Mouse (Mus musculus) limb, embryonic 11.5 days (tissue): ENCODE results near the gene Ppp5c. TPM values are rescaled to one million over a fixed set of nuclear protein-coding genes. Genes with fewer than 3 reads are reported as not detected.
A peak's percentile ranks its signal among the peaks of the same experiment; 100 is the strongest.

Source experiments
- ATAC-seq: fragments of 200-750 bp; cut with Nextera tagmentation; 2 replicates; pipeline ENCODE4 v1.8.0; 2017; ENCODE audit warnings: low read depth; ENCODE audit not compliant: insufficient number of reproducible peaks, low FRiP score, low TSS enrichment
- DNase-seq: peaks from one replicate; pipeline ENCODE4 v3.0.0-alpha.2; 2015; ENCODE audit warnings: low spot score
- H3K27ac ChIP-seq: fragments of 300-500 bp; sonication (generic); replicated peaks from 2 replicates; pipeline ENCODE4 v1.5.1; 2014; ENCODE audit warnings: low read depth, mild to moderate bottlenecking, low read length
- H3K27me3 ChIP-seq: fragments of 300-500 bp; sonication (generic); 2 replicates; pipeline ENCODE4 v1.6.1; 2014; ENCODE audit warnings: mild to moderate bottlenecking, low read length, mixed read lengths; ENCODE audit not compliant: control insufficient read depth, insufficient read depth
- H3K36me3 ChIP-seq: fragments of 300-500 bp; sonication (generic); 2 replicates; pipeline ENCODE4 v1.6.1; 2014; ENCODE audit warnings: mild to moderate bottlenecking, low read length, moderate library complexity, mixed read lengths; ENCODE audit not compliant: control insufficient read depth, insufficient read depth
- H3K4me1 ChIP-seq: fragments of 300-500 bp; sonication (generic); 2 replicates; pipeline ENCODE4 v1.6.1; 2014; ENCODE audit warnings: low read length, mixed read lengths; ENCODE audit not compliant: control insufficient read depth, insufficient read depth
- H3K4me2 ChIP-seq: fragments of 300-500 bp; sonication (generic); 2 replicates; pipeline ENCODE4 v1.6.1; 2014; ENCODE audit warnings: low read depth, mild to moderate bottlenecking, moderate library complexity; ENCODE audit not compliant: severe bottlenecking
- H3K4me3 ChIP-seq: fragments of 300-500 bp; sonication (generic); 2 replicates; pipeline ENCODE4 v1.5.1; 2014; ENCODE audit warnings: low read depth, low read length
- H3K9ac ChIP-seq: fragments of 300-500 bp; sonication (generic); 2 replicates; pipeline ENCODE4 v1.6.1; 2014; ENCODE audit warnings: mild to moderate bottlenecking, low read length
- H3K9me3 ChIP-seq: fragments of 300-500 bp; sonication (generic); 2 replicates; pipeline ENCODE4 v1.6.1; 2016; ENCODE audit warnings: low read length; ENCODE audit not compliant: control insufficient read depth
- WGBS: fragments of 180-500 bp; shearing (Covaris S2); extraction: QIAGEN DNeasy Blood & Tissue Kit; methylation state at CpG from one replicate; pipeline ENCODE4 v1.1.7; 2014; 5-methylcytosine and 5-hydroxymethylcytosine counted together
- polyA plus RNA-seq: library from polyadenylated mRNA; unstranded; fragments of >200 nt; fragmentation: Nextera tagmentation; extraction: Ambion mirVana; gene quantifications from 2 replicates; pipeline ENCODE4 v1.2.1, GENCODE M21; 2014

Gene Ppp5c
- polyA plus RNA-seq, 1 experiment from 2014 or later: 140 TPM

DNA sequence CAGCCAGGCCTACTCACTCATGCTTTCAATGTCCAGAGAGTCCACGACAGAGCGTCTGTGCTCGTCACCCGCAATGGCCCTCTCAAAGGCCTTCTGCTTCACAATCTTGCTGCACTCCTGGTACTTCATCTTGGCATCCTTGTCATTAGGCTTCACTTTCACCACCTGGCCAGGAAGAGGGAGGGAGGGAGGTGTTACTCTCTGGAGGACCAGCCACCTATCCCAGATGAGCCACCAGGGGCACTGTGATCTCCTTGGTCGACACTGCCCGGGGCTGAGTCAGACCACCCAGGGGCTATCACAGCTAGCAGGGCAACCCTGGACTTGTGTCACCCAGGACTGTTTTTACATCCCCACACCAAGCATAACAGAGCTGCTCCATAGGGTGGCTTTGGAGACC, 12.3 kb downstream of the Ppp5c start:
- Histone ChIP-seq H3K9ac (no peak overlapping the region), H3K4me1 (no peaks in the 10 kb centered on the region), H3K36me3 (peaks cover 33% of the 10 kb centered on the region), H3K4me2 (no peak overlapping the region), H3K27ac (no peak overlapping the region), H3K9me3 (no peaks in the 10 kb centered on the region), H3K4me3 (no peak overlapping the region), H3K27me3 (no peaks in the 10 kb centered on the region)
- ATAC-seq (no peak), DNase-seq (no peak)
- WGBS: 87% methylated on average over 6 of the region's 6 CpGs

DNA sequence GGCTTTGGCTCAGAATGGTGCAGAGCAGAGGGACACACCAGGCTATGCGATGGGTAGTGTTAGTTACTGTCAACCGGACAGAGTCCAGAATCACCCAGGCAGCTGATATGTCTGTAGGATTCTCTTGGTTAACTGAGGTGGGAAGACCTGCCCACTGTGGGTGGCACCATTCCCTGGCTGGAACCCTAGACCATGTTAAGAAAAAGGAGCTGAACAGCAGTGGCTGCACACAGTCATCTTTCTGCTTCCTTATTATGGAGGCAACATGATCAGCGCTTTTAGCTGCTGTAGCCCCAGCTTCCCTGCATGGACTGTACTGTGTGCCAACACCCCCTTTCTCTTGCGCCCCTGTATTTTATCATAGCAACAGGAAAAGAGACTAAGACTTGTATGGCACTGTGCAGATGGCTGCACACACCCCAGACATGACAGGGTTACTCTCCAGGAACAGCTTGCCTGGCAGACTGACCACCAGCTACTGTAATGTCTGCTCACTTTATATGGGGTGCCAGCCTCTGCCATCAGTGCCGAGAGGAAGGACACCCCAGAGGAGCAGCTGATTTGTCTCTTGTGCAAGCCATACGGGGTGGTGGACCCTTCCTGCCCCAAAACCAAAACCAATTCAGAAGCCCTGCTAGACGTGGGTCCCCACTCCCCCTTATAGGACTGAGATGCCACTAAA, 15.7 kb downstream of the Ppp5c start:
- ATAC-seq (no peak), DNase-seq (no peak)
- Histone ChIP-seq H3K27me3 (no peaks in the 10 kb centered on the region), H3K4me1 (no peaks in the 10 kb centered on the region), H3K4me3 (no peak overlapping the region), H3K9me3 (no peaks in the 10 kb centered on the region), H3K36me3 (peaks cover 39% of the 10 kb centered on the region), H3K4me2 (no peak overlapping the region), H3K27ac (no peak overlapping the region), H3K9ac (peak overlapping the region; percentile 7; the same call in 1 of the 2 replicates)
- WGBS: 92% methylated on average over 7 of the region's 7 CpGs

DNA sequence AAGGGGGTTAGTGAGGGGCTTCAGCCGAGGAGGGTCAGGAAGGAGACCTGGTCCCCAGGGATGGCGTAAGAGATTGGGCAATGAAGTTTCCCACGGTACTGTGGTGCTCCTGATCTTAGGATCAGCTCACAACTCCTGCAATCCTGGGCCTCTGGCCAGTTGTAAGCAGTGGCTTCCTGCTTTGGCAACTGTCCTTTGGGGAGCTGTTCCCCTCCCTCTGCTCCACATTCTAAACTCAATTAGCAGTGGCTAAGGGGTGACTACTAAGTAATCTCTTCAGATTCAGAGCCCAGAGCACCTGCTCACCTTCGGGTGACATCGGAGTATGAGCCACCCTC, 17.7 kb downstream of the Ppp5c start:
- no peak overlapping the region for H3K4me2 ChIP-seq
- ATAC-seq (no peak), DNase-seq (no peak)
- no peak overlapping the region for H3K4me3 ChIP-seq
- H3K27me3 ChIP-seq: no peaks in the 10 kb centered on the region
- no peak overlapping the region for H3K9ac ChIP-seq
- no peaks in the 10 kb centered on the region for H3K9me3 ChIP-seq
- H3K36me3 ChIP-seq: peaks cover 51% of the 10 kb centered on the region
- H3K27ac ChIP-seq: no peak overlapping the region
- no peaks in the 10 kb centered on the region for H3K4me1 ChIP-seq
- 93% methylated on average over 5 of the region's 5 CpGs for WGBS

DNA sequence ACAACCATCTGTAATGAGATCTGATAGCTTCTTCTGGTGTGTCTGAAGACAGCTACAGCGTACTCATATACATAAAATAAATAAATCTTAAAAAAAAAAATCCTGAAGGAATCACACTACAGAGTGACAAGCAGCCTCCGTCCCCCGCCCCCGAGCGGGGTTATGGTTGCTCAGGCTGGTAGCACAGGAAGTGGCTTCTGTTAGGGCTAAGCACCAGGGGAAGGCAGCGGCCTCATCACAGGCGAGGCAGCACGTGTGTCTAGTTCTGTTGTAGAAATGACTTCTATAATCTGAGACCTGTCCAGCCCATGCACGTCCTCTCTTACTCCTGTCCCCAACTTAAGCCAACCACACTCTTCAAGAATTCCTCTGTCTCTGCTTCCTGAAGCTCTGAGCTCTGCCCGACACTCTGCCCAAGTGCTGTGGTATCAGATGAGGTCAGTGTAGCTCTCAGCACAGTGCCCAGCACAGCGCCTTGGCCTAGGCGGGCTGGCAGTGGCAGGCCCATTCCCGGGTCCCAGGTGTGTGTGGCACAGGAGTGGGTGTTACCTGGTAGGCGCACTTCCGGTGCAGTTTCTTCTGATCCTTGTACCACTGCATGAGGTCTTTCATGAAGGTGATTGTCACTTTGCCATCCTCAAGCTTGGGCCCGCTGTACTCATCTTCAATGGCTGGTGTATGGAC, 18.3 kb downstream of the Ppp5c start:
- 93% methylated on average over 16 of the region's 16 CpGs for WGBS
- Histone ChIP-seq H3K27ac (no peak overlapping the region), H3K4me3 (no peak overlapping the region), H3K27me3 (no peaks in the 10 kb centered on the region), H3K9ac (no peak overlapping the region), H3K4me1 (no peaks in the 10 kb centered on the region), H3K4me2 (no peak overlapping the region), H3K36me3 (peaks cover 55% of the 10 kb centered on the region), H3K9me3 (no peaks in the 10 kb centered on the region)
- no peak for DNase-seq
- ATAC-seq: no peak

DNA sequence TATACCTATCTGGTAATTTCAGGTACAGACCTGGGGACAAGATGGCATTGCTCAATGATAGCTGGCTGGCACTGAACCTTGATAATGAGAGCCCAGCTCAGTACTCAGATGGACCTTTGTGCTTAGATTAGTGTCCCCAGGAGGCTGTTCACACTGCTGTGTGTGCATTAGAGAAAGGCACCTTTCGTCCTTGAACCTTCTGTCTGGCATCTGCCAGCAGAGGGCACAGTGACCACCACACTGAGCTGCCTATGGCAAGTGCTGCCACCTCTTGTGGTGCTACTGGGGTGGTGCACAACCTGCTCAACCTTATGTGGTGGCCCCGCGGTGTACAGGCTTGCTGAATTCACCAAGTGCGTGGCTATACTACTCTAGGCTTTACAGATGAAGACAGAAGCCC, 20.4 kb downstream of the Ppp5c start:
- H3K36me3 ChIP-seq: peaks cover 41% of the 10 kb centered on the region
- no peaks in the 10 kb centered on the region for H3K27me3 ChIP-seq
- no peak overlapping the region for H3K27ac ChIP-seq
- no peak for ATAC-seq
- H3K4me2 ChIP-seq: no peak overlapping the region
- no peak overlapping the region for H3K9ac ChIP-seq
- 82% methylated on average over 4 of the region's 4 CpGs for WGBS
- H3K4me1 ChIP-seq: no peaks in the 10 kb centered on the region
- H3K9me3 ChIP-seq: no peaks in the 10 kb centered on the region
- no peak overlapping the region for H3K4me3 ChIP-seq
- no peak for DNase-seq

DNA sequence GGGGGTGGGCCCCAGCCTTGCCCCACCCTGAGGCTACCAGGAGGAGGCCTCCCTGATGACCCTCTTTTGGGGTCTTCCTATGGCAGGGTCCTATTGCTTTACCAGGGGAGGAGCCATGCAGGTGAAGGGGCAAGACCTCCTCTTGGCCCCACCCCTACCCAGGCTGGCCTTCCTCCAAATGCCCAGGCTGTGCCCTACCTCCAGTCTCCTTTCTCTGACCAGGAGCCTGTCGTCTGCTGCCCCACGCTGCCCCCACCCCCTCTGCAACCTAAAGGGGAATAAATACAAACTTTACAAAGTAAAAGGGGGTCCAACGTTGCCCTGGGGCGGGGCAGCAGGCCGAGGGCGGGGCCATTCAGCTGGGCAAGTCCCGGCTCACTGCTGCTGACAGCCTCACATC, 23.0 kb downstream of the Ppp5c start:
- H3K27ac ChIP-seq: no peak overlapping the region
- no peak overlapping the region for H3K4me3 ChIP-seq
- H3K4me1 ChIP-seq: no peaks in the 10 kb centered on the region
- no peaks in the 10 kb centered on the region for H3K27me3 ChIP-seq
- H3K9ac ChIP-seq: no peak overlapping the region
- no peak for ATAC-seq
- 84% methylated on average over 7 of the region's 7 CpGs for WGBS
- H3K4me2 ChIP-seq: no peak overlapping the region
- H3K9me3 ChIP-seq: no peaks in the 10 kb centered on the region
- no peak for DNase-seq
- H3K36me3 ChIP-seq: peaks cover 29% of the 10 kb centered on the region

DNA sequence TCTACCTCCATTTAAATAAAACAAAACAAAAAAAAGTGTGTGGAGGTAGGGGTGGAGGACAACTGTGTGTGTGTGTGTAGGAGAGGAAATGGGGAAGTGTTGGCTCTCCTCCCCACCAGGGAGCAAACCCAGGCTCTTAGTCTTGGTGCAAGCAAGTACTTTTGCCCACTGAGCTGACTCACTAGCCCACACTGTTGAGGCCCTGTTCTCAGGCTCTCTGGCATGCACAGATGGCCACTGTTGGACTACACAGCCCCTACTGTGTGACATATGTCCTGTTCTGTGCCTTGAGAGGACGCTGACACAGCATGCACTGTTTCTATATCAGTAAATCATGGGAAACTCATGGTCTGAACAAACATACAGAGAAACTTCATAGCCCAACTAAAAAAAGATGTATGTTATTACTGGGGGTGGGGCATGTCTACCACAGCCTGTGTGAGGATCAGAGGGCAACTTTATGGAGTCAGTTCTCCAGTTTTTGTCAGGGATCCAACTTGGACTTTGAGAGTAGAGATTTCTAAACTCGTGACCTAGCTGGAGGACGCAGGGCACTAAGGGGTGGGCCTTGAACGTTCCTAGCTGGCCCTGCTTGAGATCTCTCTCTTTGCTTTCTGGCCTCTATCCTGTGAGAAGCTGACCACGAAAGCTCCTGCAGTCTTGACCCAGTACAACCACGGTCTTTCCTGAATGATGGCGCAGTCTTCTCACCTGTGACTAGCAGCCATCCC, 24.3 kb downstream of the Ppp5c start:
- Histone ChIP-seq H3K27ac (no peak overlapping the region), H3K4me2 (no peak overlapping the region), H3K27me3 (no peaks in the 10 kb centered on the region), H3K4me3 (no peak overlapping the region), H3K36me3 (peaks cover 26% of the 10 kb centered on the region), H3K9ac (no peak overlapping the region), H3K9me3 (no peaks in the 10 kb centered on the region), H3K4me1 (no peaks in the 10 kb centered on the region)
- WGBS: 90% methylated on average over 7 of the region's 7 CpGs
- DNase-seq: no peak
- no peak for ATAC-seq

DNA sequence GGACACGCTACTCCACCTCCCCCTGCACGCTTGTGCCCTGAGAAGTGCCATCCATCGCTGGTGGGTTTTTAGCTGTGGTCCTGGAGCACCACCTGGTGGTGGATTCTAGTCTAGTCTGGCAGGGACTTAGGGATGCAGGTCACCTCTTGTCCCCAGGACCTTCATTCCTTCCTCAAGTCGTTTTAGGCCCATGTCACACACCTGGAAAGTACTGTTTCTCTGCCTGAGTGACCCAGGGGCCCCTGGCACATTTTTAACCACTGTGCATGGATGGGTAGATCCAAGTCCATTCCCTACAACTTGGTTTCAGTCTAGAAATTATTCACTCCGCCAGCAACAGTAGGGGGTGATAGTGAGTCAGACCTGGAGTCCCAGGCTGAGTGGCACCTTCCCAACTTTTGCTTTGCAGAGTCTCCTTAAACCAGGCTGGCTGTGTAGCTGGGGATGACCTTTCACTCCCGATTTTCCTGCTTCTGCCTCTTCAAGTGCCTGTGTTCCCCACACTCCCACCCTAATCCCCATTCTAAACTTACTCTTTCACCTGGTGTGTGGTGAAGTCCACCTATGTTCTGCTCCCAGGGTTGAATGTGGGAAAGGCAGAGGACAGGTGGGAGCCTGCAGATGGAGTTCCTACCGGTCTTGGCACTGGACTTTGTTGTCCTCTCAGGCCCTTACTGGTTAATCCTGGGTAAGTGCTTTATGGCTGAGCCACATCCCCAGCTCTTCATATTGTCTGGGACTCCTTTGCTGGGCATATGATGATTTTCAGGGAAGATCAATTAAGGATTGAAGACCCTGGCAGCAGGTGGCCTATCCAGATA, 25.1 kb downstream of the Ppp5c start:
- H3K4me3 ChIP-seq: 0 out of 2 replicates have a peak overlapping the region, but pooled peaks have one; percentile 5
- DNase-seq (peak; percentile 93), ATAC-seq (peak; percentile 55)
- peaks cover 25% of the 10 kb centered on the region for H3K36me3 ChIP-seq
- no peak overlapping the region for H3K27ac ChIP-seq
- H3K4me2 ChIP-seq: no peak overlapping the region
- H3K27me3 ChIP-seq: no peaks in the 10 kb centered on the region
- no peaks in the 10 kb centered on the region for H3K4me1 ChIP-seq
- H3K9ac ChIP-seq: no peak overlapping the region
- WGBS: 14% methylated on average over 7 of the region's 7 CpGs
- no peaks in the 10 kb centered on the region for H3K9me3 ChIP-seq
